Mouse (Mus musculus): ENCODE measurements around the gene Fibcd1. TPM values are rescaled to one million over a fixed set of nuclear protein-coding genes. Genes with fewer than 3 reads are reported as not detected.
A peak's percentile ranks its signal among the peaks of the same experiment; 100 is the strongest.

The Fibcd1 gene
- polyA plus RNA-seq, 1 experiment from 2014 or later, result 0.06 TPM

DNA sequence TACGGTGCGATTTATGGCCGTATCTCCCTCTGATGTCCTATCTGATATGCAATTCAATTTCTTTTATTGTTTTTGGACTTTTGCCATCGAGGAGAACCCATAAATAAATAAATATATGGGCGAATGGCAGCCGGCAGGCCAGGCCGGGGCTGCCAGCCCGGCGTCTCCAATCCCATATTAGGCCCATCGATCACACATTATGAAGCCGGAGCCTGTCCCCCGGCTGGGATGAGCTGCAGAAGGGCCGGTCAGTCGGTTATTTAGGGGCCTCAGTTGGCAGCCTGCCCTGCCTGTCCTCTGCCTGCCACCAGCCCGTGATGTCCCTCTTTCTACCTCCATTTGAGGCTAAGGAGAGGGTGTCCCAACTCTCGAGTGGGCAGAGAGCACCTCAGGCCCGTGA is 32.8 kb upstream of the Fibcd1 start:
- no peaks in the 10 kb centered on the region for H3K9me3 ChIP-seq (ENCODE audit: control insufficient read depth, low read length)
- peaks cover 47% of the 10 kb centered on the region for H3K27me3 ChIP-seq (ENCODE audit: control insufficient read depth, insufficient read depth, low read depth, low read length)
- 47% methylated on average over 17 of the region's 17 CpGs for WGBS

DNA sequence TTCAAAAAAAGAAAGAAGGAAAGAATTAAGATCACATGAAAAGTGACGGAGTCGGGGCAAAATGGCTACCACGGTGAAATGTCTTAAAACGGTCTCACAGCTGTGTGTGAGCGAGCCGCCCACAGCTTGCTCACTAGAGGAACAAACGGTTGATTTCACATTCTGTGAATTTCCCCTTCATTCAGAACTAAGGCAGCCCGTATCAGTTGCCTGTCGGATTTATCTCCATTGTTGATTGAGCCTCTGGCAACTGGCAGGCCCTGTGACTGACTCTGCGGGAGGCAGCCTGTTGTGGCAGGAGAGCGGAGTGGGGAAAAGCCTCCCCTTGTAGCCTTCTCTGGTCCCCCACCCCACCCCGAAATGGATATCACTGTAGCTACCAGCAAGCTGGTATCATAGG is 30.6 kb upstream of the Fibcd1 start:
- Histone ChIP-seq H3K4me2 (ENCODE audit: low read depth, low read length) (no peak overlapping the region), H3K9me3 (ENCODE audit: control insufficient read depth, low read length) (peaks cover 3% of the 10 kb centered on the region; the same call in 1 of the 2 replicates), H3K4me3 (ENCODE audit: low read length) (no peak overlapping the region), H3K36me3 (ENCODE audit: control insufficient read depth, insufficient read depth, low read length) (no peaks in the 10 kb centered on the region), H3K9ac (ENCODE audit: low read length) (no peak overlapping the region), H3K27ac (ENCODE audit: low read length) (no peak overlapping the region), H3K27me3 (ENCODE audit: control insufficient read depth, insufficient read depth, low read depth, low read length) (peaks cover 31% of the 10 kb centered on the region), H3K4me1 (replicated peaks; ENCODE audit: control insufficient read depth, insufficient read depth, low read length) (no peaks in the 10 kb centered on the region)
- 24% methylated on average over 12 of the region's 12 CpGs for WGBS
- no peak for ATAC-seq (ENCODE audit: low read depth)

More for the DNA sequence above, 32.8 kb upstream of the Fibcd1 start:
- Histone ChIP-seq H3K9ac (ENCODE audit: low read length) (no peak overlapping the region), H3K36me3 (ENCODE audit: control insufficient read depth, insufficient read depth, low read length) (no peaks in the 10 kb centered on the region), H3K4me1 (replicated peaks; ENCODE audit: control insufficient read depth, insufficient read depth, low read length) (no peaks in the 10 kb centered on the region), H3K4me2 (ENCODE audit: low read depth, low read length) (no peak overlapping the region), H3K27ac (ENCODE audit: low read length) (no peak overlapping the region), H3K4me3 (ENCODE audit: low read length) (no peak overlapping the region)
- ATAC-seq (ENCODE audit: low read depth), result no peak

DNA sequence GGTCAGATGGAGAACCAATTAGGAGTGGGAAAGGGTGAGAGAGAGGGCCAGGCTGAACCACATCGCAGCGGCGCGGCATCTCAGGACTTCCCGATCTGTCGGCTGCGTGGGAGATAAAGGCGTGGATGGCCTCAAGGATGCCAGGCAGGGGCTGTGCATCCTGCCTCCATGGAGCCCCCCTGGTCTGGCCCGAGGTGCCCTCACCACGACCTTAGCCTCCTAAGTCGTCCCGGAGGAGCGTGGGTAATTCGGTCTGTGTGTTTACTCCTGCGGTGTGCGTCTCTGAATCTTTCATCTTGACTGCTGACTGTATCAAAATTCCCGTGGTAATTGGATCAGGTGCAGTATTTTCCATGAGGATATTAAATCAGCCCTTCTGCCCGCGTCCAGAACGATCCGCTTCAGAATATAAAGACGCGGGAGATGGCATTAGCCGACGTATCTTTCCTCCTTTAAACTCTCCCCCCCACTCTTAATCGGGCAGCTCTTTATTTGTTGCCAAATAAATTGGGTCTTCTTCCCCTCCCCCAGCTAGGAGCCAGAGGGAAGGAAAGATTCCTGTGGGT is 28.6 kb upstream of the Fibcd1 start:
- Histone ChIP-seq H3K4me1 (replicated peaks; ENCODE audit: control insufficient read depth, insufficient read depth, low read length) (no peaks in the 10 kb centered on the region), H3K36me3 (ENCODE audit: control insufficient read depth, insufficient read depth, low read length) (no peaks in the 10 kb centered on the region), H3K27me3 (ENCODE audit: control insufficient read depth, insufficient read depth, low read depth, low read length) (peaks cover 21% of the 10 kb centered on the region), H3K4me2 (ENCODE audit: low read depth, low read length) (no peak overlapping the region), H3K4me3 (ENCODE audit: low read length) (no peak overlapping the region), H3K9ac (ENCODE audit: low read length) (no peak overlapping the region), H3K27ac (ENCODE audit: low read length) (no peak overlapping the region), H3K9me3 (ENCODE audit: control insufficient read depth, low read length) (peaks cover 3% of the 10 kb centered on the region; the same call in 1 of the 2 replicates)
- 69% methylated on average over 26 of the region's 26 CpGs for WGBS
- ATAC-seq (ENCODE audit: low read depth), result no peak

DNA sequence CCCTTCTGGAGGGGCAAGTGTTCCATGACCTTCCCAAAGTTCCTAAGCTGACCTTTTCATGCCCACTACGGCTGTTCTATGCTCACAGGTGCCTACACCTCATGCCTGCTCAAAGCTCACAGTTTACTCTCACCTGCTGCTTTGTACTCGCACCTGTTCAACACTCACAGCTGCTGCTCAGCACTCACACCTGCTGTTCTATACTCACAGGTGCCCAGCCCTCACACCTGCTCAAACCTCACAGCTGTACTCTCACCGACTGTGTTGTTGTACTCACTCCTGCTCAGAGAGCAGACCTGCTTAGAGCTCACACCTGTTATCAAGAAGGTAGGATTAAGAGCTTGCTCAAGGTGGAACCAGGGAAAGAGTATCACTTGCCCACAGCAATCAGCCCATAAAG is 24.9 kb upstream of the Fibcd1 start:
- H3K4me2 ChIP-seq (ENCODE audit: low read depth, low read length), result no peak overlapping the region
- H3K4me3 ChIP-seq (ENCODE audit: low read length), result no peak overlapping the region
- H3K9ac ChIP-seq (ENCODE audit: low read length), result no peak overlapping the region
- no peaks in the 10 kb centered on the region for H3K4me1 ChIP-seq (replicated peaks; ENCODE audit: control insufficient read depth, insufficient read depth, low read length)
- no peak for ATAC-seq (ENCODE audit: low read depth)
- H3K27ac ChIP-seq (ENCODE audit: low read length), result no peak overlapping the region
- H3K9me3 ChIP-seq (ENCODE audit: control insufficient read depth, low read length), result peaks cover 3% of the 10 kb centered on the region; the same call in 1 of the 2 replicates
- no peaks in the 10 kb centered on the region for H3K36me3 ChIP-seq (ENCODE audit: control insufficient read depth, insufficient read depth, low read length)
- WGBS, result 52% methylated on average over 3 of the region's 3 CpGs
- peaks cover 3% of the 10 kb centered on the region; the same call in 1 of the 2 replicates for H3K27me3 ChIP-seq (ENCODE audit: control insufficient read depth, insufficient read depth, low read depth, low read length)

DNA sequence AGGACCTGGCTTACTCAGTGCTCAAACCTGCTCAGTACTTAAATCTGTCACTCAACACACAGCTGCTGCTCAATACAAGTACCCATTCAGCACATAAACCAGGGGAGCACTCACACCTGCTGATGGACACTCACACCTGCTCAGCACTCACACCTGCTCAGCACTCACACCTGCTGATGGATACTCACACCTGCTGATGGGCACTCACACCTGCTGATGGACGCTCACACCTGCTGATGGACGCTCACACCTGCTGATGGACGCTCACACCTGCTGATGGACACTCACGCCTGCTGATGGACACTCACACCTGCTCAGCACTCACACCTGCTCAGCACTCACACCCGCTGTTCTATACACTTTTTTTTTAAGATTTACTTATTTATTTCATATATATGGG is 23.9 kb upstream of the Fibcd1 start:
- Histone ChIP-seq H3K4me3 (ENCODE audit: low read length) (no peak overlapping the region), H3K27ac (ENCODE audit: low read length) (no peak overlapping the region), H3K9me3 (ENCODE audit: control insufficient read depth, low read length) (peaks cover 3% of the 10 kb centered on the region; the same call in 1 of the 2 replicates), H3K36me3 (ENCODE audit: control insufficient read depth, insufficient read depth, low read length) (no peaks in the 10 kb centered on the region), H3K9ac (ENCODE audit: low read length) (no peak overlapping the region), H3K27me3 (ENCODE audit: control insufficient read depth, insufficient read depth, low read depth, low read length) (no peaks in the 10 kb centered on the region; the same call in 1 of the 2 replicates), H3K4me2 (ENCODE audit: low read depth, low read length) (no peak overlapping the region), H3K4me1 (replicated peaks; ENCODE audit: control insufficient read depth, insufficient read depth, low read length) (no peaks in the 10 kb centered on the region)
- no peak for ATAC-seq (ENCODE audit: low read depth)
- 94% methylated on average over 5 of the region's 5 CpGs for WGBS

DNA sequence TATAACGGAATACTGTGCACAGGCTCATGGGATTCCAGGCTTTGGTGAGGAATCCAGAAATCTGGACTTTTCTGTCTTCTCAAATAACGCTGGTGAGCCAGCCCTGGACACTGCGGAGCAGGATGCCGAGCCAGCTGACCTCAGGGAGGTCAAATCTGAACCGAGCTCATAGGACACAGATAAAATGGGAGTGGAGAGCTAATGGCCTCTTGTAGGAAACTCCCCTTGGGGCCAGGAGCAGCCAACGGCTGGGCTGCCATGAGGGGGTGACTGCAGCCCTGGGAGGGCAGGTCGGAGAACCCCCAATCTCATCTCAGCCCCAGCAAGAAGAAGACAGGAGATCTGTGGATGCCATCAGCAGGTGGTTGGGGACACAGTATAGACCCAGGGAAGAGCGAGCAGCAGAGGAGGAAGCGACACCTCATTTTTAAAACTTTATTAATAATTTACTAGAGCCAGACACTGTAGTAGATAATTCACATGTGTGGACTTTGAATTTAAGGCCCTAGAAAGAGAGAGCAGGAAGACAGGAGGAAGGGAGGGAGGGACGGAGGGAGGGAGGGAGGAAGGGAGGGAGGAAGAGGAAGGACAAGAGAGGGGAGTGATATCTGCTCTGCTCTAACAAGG is 22.8 kb upstream of the Fibcd1 start:
- Histone ChIP-seq H3K9ac (ENCODE audit: low read length) (no peak overlapping the region), H3K36me3 (ENCODE audit: control insufficient read depth, insufficient read depth, low read length) (no peaks in the 10 kb centered on the region), H3K4me1 (replicated peaks; ENCODE audit: control insufficient read depth, insufficient read depth, low read length) (no peaks in the 10 kb centered on the region), H3K27me3 (ENCODE audit: control insufficient read depth, insufficient read depth, low read depth, low read length) (no peaks in the 10 kb centered on the region; the same call in 1 of the 2 replicates), H3K9me3 (ENCODE audit: control insufficient read depth, low read length) (peaks cover 3% of the 10 kb centered on the region; the same call in 1 of the 2 replicates), H3K4me3 (ENCODE audit: low read length) (no peak overlapping the region), H3K4me2 (ENCODE audit: low read depth, low read length) (no peak overlapping the region), H3K27ac (ENCODE audit: low read length) (no peak overlapping the region)
- WGBS, result 43% methylated on average over 10 of the region's 10 CpGs
- 0 out of 2 replicates have a peak, but pooled peaks have one; percentile 28 for ATAC-seq (ENCODE audit: low read depth)

DNA sequence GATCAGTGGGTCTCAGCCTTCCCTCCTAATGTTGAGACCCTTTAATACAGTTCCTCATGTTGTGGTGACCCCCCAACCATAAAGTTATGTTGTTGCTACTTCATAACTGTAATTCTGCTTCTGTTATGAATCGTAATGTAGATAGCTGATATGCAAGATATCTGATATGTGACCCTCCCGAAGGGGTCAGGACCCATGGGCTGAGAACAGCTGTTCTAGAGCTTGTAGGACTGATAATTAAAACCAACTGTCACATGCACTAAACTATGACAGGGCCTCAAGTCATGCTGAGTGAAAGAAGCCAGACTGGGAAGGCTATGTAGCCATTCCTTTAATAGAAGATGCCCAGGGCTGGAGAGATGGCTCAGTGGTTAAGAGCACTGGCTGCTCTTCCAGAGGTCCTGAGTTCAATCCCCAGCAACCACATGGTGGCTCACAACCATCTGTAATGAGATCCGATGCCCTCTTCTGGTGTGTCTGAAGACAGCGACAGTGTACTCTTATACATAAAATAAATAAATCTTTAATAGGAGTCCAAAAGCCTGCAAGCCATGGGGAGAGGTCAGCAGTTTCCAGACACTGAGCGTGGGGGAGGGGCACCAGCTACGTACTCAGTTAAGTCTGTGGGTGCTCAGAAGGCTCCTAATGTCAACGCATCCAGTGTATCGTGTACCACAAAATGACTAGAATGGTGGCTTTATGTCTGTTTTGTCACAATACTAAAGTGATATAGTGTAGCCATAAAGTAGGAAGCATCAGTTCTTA is 22.1 kb upstream of the Fibcd1 start:
- Histone ChIP-seq H3K4me3 (ENCODE audit: low read length) (no peak overlapping the region), H3K9ac (ENCODE audit: low read length) (no peak overlapping the region), H3K4me1 (replicated peaks; ENCODE audit: control insufficient read depth, insufficient read depth, low read length) (no peaks in the 10 kb centered on the region), H3K36me3 (ENCODE audit: control insufficient read depth, insufficient read depth, low read length) (no peaks in the 10 kb centered on the region), H3K4me2 (ENCODE audit: low read depth, low read length) (no peak overlapping the region), H3K27me3 (ENCODE audit: control insufficient read depth, insufficient read depth, low read depth, low read length) (no peaks in the 10 kb centered on the region; the same call in 1 of the 2 replicates), H3K27ac (ENCODE audit: low read length) (no peak overlapping the region), H3K9me3 (ENCODE audit: control insufficient read depth, low read length) (peaks cover 3% of the 10 kb centered on the region; the same call in 1 of the 2 replicates)
- no peak for ATAC-seq (ENCODE audit: low read depth)
- WGBS, result 76% methylated on average over 8 of the region's 8 CpGs

DNA sequence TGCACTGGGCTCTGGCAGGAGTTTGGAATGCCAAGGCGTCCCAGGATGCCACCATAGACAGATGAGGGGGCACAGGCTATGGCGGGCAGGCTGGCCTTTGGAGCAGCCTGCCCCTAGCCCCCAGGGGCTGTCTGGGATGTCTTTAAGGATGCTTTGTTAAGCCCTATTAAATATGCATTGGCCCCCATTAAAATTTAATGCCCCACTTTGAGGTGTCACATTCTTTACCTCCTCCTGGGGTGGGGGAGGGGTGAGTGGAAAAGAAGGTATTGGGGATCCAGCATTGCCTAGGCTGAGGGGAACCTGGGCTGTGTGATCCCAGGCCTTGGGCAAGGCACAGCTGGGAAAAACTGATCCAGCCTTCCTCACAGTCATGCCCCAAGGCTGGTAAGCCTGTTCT is 20.0 kb upstream of the Fibcd1 start:
- no peak for ATAC-seq (ENCODE audit: low read depth)
- H3K4me3 ChIP-seq (ENCODE audit: low read length), result no peak overlapping the region
- no peak overlapping the region for H3K27ac ChIP-seq (ENCODE audit: low read length)
- no peak overlapping the region for H3K4me2 ChIP-seq (ENCODE audit: low read depth, low read length)
- H3K36me3 ChIP-seq (ENCODE audit: control insufficient read depth, insufficient read depth, low read length), result no peaks in the 10 kb centered on the region
- H3K9me3 ChIP-seq (ENCODE audit: control insufficient read depth, low read length), result no peaks in the 10 kb centered on the region
- WGBS, result 49% methylated on average over 2 of the region's 2 CpGs
- H3K27me3 ChIP-seq (ENCODE audit: control insufficient read depth, insufficient read depth, low read depth, low read length), result no peaks in the 10 kb centered on the region; the same call in 1 of the 2 replicates
- no peaks in the 10 kb centered on the region for H3K4me1 ChIP-seq (replicated peaks; ENCODE audit: control insufficient read depth, insufficient read depth, low read length)
- H3K9ac ChIP-seq (ENCODE audit: low read length), result no peak overlapping the region

DNA sequence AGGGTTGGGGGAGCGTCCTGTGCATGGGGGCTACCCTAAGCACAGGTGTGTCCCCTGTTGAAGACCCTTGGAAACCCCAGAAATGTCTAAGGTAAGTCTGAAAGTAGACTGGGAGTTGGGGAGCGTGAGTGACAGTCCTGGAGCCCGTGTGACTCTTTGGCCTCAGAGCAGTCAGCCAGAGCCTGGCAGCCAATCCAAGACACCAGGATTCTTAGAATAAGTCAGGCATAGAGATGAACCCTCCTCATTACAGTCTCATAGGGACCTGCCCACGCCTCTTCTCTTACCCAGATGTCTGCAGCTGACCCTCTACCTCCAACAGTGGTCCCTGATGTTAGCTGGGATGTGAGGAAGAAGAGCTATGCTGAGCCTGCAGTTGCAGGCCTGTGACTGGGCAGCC is 19.5 kb upstream of the Fibcd1 start:
- no peaks in the 10 kb centered on the region for H3K4me1 ChIP-seq (replicated peaks; ENCODE audit: control insufficient read depth, insufficient read depth, low read length)
- ATAC-seq (ENCODE audit: low read depth), result no peak
- no peak overlapping the region for H3K27ac ChIP-seq (ENCODE audit: low read length)
- no peaks in the 10 kb centered on the region for H3K9me3 ChIP-seq (ENCODE audit: control insufficient read depth, low read length)
- 63% methylated on average over 4 of the region's 4 CpGs for WGBS
- H3K9ac ChIP-seq (ENCODE audit: low read length), result no peak overlapping the region
- H3K4me3 ChIP-seq (ENCODE audit: low read length), result no peak overlapping the region
- H3K4me2 ChIP-seq (ENCODE audit: low read depth, low read length), result no peak overlapping the region
- no peaks in the 10 kb centered on the region; the same call in 1 of the 2 replicates for H3K27me3 ChIP-seq (ENCODE audit: control insufficient read depth, insufficient read depth, low read depth, low read length)
- H3K36me3 ChIP-seq (ENCODE audit: control insufficient read depth, insufficient read depth, low read length), result no peaks in the 10 kb centered on the region

Data from lung, embryonic 16.5 days (tissue).